Mouse (Mus musculus) spleen, adult 2 months (tissue): ENCODE measurements around the gene Klhdc3. TPM values are rescaled to one million over a fixed set of nuclear protein-coding genes. Genes with fewer than 3 reads are reported as not detected.
A peak's percentile ranks its signal among the peaks of the same experiment; 100 is the strongest.

Experiments
- DNase-seq, 2 experiments: peaks; one replicate each; pipeline versions ENCODE4 v3.0.0 to v3.0.0-alpha.2; 2012 to 2021; ENCODE audit warnings: low spot score in 2 of 2, low read depth in 1 of 2
- H3K27ac ChIP-seq: fragments of 200-500 bp; 2 replicates; pipeline ENCODE4 v1.5.1; 2012; ENCODE audit warnings: low read length, inconsistent platforms; ENCODE audit not compliant: insufficient read depth
- H3K27me3 ChIP-seq: fragments of 200-500 bp; 2 replicates; pipeline ENCODE4 v1.6.1; 2012; ENCODE audit warnings: mild to moderate bottlenecking, moderate library complexity, low read length, inconsistent platforms; ENCODE audit not compliant: control insufficient read depth, insufficient read depth
- H3K36me3 ChIP-seq: fragments of 200-500 bp; 2 replicates; pipeline ENCODE4 v1.6.1; 2012; ENCODE audit warnings: mild to moderate bottlenecking, low read length, inconsistent platforms; ENCODE audit not compliant: control insufficient read depth, insufficient read depth
- H3K4me1 ChIP-seq: fragments of 200-500 bp; 2 replicates; pipeline ENCODE4 v1.6.1; 2011; ENCODE audit warnings: inconsistent platforms; ENCODE audit not compliant: control insufficient read depth, insufficient read depth, insufficient read length
- H3K4me3 ChIP-seq: fragments of 200-500 bp; 2 replicates; pipeline ENCODE4 v1.5.1; 2011; ENCODE audit warnings: mild to moderate bottlenecking, inconsistent platforms; ENCODE audit not compliant: insufficient read depth, insufficient read length; ENCODE audit errors: extremely low read depth
- CTCF ChIP-seq: fragments of 200-500 bp; IDR thresholded peaks from 2 replicates; pipeline ENCODE4 v1.5.1; 2011; ENCODE audit warnings: mild to moderate bottlenecking, inconsistent platforms; ENCODE audit not compliant: insufficient read depth, insufficient read length, insufficient replicate concordance; ENCODE audit errors: extremely low read depth
- POLR2A ChIP-seq: fragments of 200-500 bp; IDR thresholded peaks from 2 replicates; pipeline ENCODE4 v1.6.1; 2011; ENCODE audit warnings: low read depth, low read length, inconsistent platforms
- WGBS: fragments of 180-500 bp; shearing (Covaris S2); methylation state at CpG from one replicate; pipeline ENCODE4 v1.1.7; 2018; 5-methylcytosine and 5-hydroxymethylcytosine counted together
- polyA plus RNA-seq: library from polyadenylated mRNA; depleted of rRNA; stranded (reverse); fragments of >200 nt; gene quantifications from 2 replicates; pipeline ENCODE4 v1.2.3, GENCODE M21; 2012

The Klhdc3 gene
- polyA plus RNA-seq, 1 experiment = 57.5 TPM

DNA sequence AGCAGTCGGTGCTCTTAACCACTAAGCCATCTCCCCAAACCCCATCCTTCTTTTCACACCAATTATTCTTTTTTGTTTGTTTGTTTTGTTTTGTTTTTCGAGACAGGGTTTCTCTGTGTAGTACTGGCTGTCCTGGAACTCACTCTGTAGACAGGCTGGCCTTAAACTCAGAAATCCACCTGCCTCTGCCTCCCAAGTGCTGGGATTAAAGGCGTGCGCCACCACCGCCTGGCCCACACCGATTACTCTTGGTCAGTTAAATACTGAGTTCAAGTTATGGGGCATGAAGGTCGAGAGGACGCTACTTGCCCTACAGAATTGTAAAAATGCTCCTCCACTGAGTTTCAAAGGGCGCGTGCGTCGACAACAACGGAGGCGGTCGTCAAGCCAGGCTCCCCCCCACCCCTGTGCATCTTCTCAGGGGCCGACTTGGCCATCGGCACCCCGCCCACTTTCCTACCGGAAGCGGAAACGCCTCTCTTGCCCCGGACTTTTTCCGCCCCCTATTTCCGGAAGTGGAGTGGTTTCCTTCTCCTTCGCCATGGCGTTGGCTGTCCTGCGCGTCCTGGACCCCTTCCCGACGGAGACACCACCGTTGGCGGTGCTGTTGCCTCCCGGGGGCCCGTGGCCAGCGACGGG lies 30.4 kb upstream of the Klhdc3 start, which contains the start of gene Pex6:
TSS of gene Pex6 (plus strand) at position 505 of the 639 bp plus-strand sequence.
- TF ChIP-seq CTCF (no peak), POLR2A (peak; percentile 71)
- peaks cover 9% of the 10 kb centered on the region for H3K36me3 ChIP-seq
- 7% methylated on average over 36 of the region's 36 CpGs for WGBS
- peak; percentile 83 to 89 for DNase-seq
- peak within 1 kb of the TSS; percentile 98 for H3K4me3 ChIP-seq
- peak within 1 kb of the TSS; percentile 80 for H3K27ac ChIP-seq
- H3K4me1 ChIP-seq = peaks cover 7% of the 10 kb centered on the region; the same call in 1 of the 2 replicates
- no peaks in the 10 kb centered on the region for H3K27me3 ChIP-seq

DNA sequence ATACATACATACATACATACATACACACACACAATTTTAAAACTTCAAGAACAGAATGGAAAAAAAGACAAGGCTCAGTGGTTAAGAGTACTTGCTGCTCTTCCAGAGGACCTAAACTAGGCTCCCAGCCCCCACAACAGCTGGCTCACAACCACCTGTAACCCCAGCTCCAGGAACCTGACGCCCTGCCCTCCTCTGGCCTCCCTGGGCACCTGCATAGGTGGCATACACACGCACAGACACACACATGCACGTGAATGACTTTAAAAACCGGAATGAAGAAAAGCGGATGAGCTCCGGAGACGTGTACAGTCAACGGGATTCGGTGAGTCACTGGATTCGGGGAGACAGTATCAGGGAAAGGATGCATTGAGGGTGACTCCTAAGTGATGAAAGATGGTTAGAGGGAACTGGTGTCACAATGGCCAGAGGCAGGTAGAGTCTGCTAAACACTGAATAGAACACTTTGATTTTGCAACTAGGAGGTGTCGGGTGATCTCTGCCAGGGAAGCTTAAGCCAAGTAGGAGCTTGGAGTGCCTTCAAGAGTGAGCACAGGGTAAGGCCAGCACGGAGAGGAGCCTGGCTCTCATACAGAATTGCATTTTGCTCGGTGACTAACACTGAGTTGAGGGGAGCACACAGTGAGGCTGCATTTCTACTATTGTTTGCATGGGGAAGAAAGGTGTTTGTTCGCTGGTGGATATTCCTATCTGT lies 25.8 kb upstream of the Klhdc3 start:
- Histone ChIP-seq H3K36me3 (no peaks in the 10 kb centered on the region), H3K27ac (no peak overlapping the region), H3K27me3 (no peaks in the 10 kb centered on the region), H3K4me1 (peaks cover 5% of the 10 kb centered on the region; the same call in 1 of the 2 replicates), H3K4me3 (no peak overlapping the region)
- TF ChIP-seq POLR2A (no peak), CTCF (no peak)
- no peak for DNase-seq
- WGBS = 94% methylated on average over 14 of the region's 14 CpGs

DNA sequence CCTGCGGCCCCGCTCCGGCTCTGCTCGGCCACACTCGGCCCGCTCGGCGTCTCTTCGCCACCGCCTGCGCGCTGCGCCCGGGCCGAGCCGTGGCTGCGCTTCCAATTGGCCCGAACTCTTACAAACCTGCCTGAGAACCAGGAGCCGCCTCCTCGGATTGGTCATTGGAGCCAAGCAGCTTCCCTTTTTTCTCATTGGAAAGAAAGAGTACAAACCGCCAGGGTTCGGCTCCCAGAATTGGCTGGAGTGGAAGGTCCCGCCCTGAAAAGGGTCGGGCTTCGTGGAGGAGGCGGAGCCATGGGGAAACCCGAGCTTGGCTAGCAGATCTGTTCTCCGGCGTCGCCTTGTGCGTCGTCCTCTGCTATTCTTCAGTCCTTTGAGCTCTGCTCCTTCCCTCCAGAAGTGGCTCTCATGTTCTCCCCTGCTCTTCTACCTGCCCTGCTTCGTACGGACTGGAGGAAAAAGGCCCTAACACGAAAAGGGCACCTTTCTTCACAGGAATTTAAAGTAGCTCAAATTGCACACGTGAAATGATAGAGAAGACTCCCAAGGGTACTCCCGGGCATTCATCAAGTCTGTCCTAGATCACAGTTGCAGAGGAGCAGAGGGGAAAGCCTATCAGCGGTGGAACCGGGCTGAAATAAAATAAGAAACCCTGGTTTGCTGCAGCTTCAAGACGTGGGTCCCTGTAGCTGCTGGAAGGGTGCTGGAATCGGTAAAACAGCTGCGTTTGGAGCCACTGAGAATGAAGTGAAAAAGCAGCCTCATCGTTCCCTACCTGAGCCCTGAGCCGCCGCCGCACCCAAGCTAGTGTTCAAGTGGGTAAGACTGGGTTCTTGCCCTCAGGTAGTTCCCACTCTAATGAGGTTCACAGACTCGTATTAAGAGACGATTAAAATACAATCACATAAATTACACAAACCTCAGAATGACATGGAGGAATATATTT lies 24.4 kb upstream of the Klhdc3 start, which contains the start of gene Ppp2r5d:
TSS of gene Ppp2r5d (minus strand) at position 225 of the 949 bp plus-strand sequence.
- peak; percentile 91 to 94 for DNase-seq
- WGBS = under 1% methylated on average over 48 of the region's 48 CpGs
- TF ChIP-seq POLR2A = peak; percentile 39
- TF ChIP-seq CTCF = no peak
- Histone ChIP-seq H3K4me3 (peak within 1 kb of the TSS; percentile 90), H3K36me3 (no peaks in the 10 kb centered on the region), H3K27ac (peak within 1 kb of the TSS; percentile 74), H3K4me1 (peaks cover 5% of the 10 kb centered on the region; the same call in 1 of the 2 replicates), H3K27me3 (no peaks in the 10 kb centered on the region)

DNA sequence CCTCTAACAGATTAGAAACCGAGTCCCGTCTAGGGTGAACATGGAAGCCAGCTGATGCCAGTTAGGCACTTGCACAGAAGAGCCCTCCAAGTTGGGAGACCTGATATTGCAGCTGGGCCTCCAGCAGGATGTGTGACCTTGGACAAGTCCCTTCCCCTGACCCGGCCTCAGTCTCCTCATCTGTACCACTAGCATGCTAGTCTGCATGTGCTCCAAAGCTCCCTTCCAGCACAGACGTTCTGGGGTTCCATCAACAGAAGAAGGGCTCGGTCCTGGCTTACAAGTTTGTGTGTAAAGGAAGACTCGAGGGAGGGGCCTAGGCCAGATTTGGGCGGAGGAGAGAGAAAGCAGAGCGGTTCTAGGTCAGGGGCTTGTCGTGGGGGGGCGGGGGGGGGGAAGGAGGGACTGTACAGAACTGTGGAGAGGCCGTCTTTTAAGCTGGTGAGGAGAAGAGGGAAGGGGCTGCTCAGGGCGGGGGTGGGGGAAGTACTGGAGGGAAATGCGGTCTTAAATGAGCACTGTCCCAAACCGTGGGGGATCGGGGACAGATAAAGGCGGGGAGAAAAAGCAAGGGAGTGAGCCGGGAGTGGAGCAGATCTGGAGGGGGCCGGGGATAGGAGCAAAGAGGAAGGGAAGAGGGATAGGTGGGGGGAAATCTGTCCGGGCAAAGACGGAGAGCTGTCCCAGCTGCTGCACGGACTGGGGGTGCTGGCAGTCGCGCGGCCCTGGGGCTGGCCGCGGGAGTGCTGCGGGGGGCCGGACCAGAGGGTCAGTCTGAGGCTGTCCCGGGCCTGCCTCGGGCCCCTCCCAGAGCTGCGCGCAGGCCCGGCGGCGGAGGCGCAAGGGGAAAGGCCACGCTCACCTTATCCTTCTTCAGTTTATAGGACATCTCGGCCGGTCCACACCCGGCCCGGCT lies 23.5 kb upstream of the Klhdc3 start:
- DNase-seq = no peak
- peaks cover 1% of the 10 kb centered on the region for H3K36me3 ChIP-seq
- H3K27ac ChIP-seq = peak overlapping the region; percentile 74
- TF ChIP-seq CTCF (no peak), POLR2A (no peak)
- 5% methylated on average over 40 of the region's 41 CpGs for WGBS
- H3K27me3 ChIP-seq = no peaks in the 10 kb centered on the region
- peaks cover 5% of the 10 kb centered on the region; the same call in 1 of the 2 replicates for H3K4me1 ChIP-seq
- peak overlapping the region; percentile 90 for H3K4me3 ChIP-seq

DNA sequence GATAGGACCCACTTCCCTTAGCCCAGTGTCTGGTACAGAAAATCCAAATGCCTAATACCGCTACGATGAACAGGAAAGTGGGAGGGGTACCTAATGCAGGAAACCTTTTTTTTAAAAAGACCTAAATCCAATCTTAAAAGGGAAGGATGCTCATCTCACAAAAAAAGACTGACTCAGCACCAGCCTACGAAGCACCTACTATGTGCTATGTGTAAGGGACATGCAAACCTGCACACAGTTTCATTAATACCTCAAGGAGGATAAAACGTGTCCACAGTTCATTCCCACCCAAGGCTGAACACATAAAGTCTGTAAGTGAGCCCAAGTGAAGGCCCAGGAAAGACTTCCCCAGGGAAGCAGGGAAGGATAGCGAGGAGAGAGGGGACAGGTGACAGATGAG lies 21.8 kb upstream of the Klhdc3 start:
- no peak for TF ChIP-seq CTCF
- no peak for TF ChIP-seq POLR2A
- H3K4me1 ChIP-seq = peaks cover 5% of the 10 kb centered on the region; the same call in 1 of the 2 replicates
- peaks cover 2% of the 10 kb centered on the region for H3K36me3 ChIP-seq
- H3K27ac ChIP-seq = no peak overlapping the region
- H3K4me3 ChIP-seq = no peak overlapping the region
- no peaks in the 10 kb centered on the region for H3K27me3 ChIP-seq
- DNase-seq = no peak
- WGBS = 84% methylated on average over 5 of the region's 5 CpGs
